Mouse (Mus musculus) kidney, embryonic 14.5 days (tissue): Measurements from ENCODE around the gene Btbd10. TPM values are rescaled to one million over a fixed set of nuclear protein-coding genes. Genes with fewer than 3 reads are reported as not detected.

ENCODE experiments used
- ATAC-seq: fragments of 200-750 bp; cut with Nextera tagmentation; 2 replicates; pipeline ENCODE4 v1.8.0; 2017; ENCODE audit warnings: moderate number of reproducible peaks, mild to moderate bottlenecking, moderate TSS enrichment, moderate library complexity; ENCODE audit not compliant: low FRiP score, low TSS enrichment
- H3K27ac ChIP-seq: fragments of 300-500 bp; sonication (generic); 2 replicates; pipeline ENCODE4 v1.5.1; 2014; ENCODE audit warnings: low read depth, mild to moderate bottlenecking, low read length, moderate library complexity, mixed read lengths
- H3K27me3 ChIP-seq: fragments of 300-500 bp; sonication (generic); 2 replicates; pipeline ENCODE4 v1.6.1; 2014; ENCODE audit warnings: mild to moderate bottlenecking, low read length; ENCODE audit not compliant: control insufficient read depth, insufficient read depth
- H3K36me3 ChIP-seq: fragments of 300-500 bp; sonication (generic); 2 replicates; pipeline ENCODE4 v1.6.1; 2014; ENCODE audit warnings: low read length, mixed read lengths; ENCODE audit not compliant: control insufficient read depth, insufficient read depth
- H3K4me1 ChIP-seq: fragments of 300-500 bp; sonication (generic); 2 replicates; pipeline ENCODE4 v1.6.1; 2014; ENCODE audit warnings: low read length, mixed read lengths; ENCODE audit not compliant: control insufficient read depth, insufficient read depth
- H3K4me2 ChIP-seq: fragments of 300-500 bp; sonication (generic); replicated peaks from 2 replicates; pipeline ENCODE4 v1.6.1; 2014; ENCODE audit warnings: low read depth, mild to moderate bottlenecking, low read length
- H3K4me3 ChIP-seq: fragments of 300-500 bp; sonication (generic); 2 replicates; pipeline ENCODE4 v1.5.1; 2014; ENCODE audit warnings: mild to moderate bottlenecking, low read length
- H3K9ac ChIP-seq: fragments of 300-500 bp; sonication (generic); 2 replicates; pipeline ENCODE4 v1.6.1; 2014; ENCODE audit warnings: low read depth, mild to moderate bottlenecking, low read length, moderate library complexity
- H3K9me3 ChIP-seq: fragments of 300-500 bp; sonication (generic); 2 replicates; pipeline ENCODE4 v1.6.1; 2016; ENCODE audit warnings: low read length; ENCODE audit not compliant: control insufficient read depth
- whole genome bisulfite sequencing: fragments of 180-500 bp; shearing (Covaris S2); extraction: QIAGEN DNeasy Blood & Tissue Kit; methylation state at CpG from one replicate; pipeline ENCODE4 v1.1.7; 2014; 5-methylcytosine and 5-hydroxymethylcytosine counted together
- polyA plus RNA-seq: library from polyadenylated mRNA; unstranded; fragments of >200 nt; fragmentation: Nextera tagmentation; extraction: Ambion mirVana; gene quantifications from 2 replicates; pipeline ENCODE4 v1.2.1, GENCODE M21; 2014

Btbd10 gene
- polyA plus RNA-seq, 1 experiment from 2014 or later = 24.4 TPM

DNA sequence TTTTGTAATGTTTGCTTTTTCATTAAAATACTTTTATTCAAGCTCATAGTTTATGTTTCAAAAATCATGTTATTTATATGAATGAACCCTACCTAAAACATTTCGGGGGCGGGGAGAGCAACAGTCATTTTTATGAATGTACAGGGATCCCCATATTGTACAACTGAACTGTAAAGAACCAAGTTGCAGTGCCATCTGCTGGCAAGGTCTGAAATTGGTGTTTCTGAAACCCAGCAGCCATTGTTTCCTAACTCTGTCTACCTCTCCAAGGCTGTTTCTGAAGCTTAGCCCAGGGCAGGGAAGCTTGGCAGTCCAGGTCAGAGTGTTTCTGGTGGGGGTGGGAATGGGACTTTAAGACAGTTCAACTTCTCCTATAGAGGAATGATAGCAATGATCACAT is 57.4 kb downstream of the Btbd10 start:
- H3K4me1 ChIP-seq = no peaks in the 10 kb centered on the region
- no peaks in the 10 kb centered on the region for H3K27me3 ChIP-seq
- H3K27ac ChIP-seq = no peak overlapping the region
- no peak for ATAC-seq
- H3K9ac ChIP-seq = no peak overlapping the region
- no peak overlapping the region for H3K4me3 ChIP-seq
- whole genome bisulfite sequencing = 26% methylated on average over 2 of the region's 2 CpGs
- H3K4me2 ChIP-seq = no peak overlapping the region
- no peaks in the 10 kb centered on the region for H3K9me3 ChIP-seq
- peaks cover 7% of the 10 kb centered on the region; the same call in 1 of the 2 replicates for H3K36me3 ChIP-seq

GRCm38 (mm10) chr7:113310136-113310535 is 59.1 kb downstream of the Btbd10 start:
- ATAC-seq = no peak
- Histone ChIP-seq H3K27ac (no peak overlapping the region), H3K4me2 (no peak overlapping the region), H3K4me1 (no peaks in the 10 kb centered on the region), H3K9ac (no peak overlapping the region), H3K4me3 (no peak overlapping the region), H3K27me3 (no peaks in the 10 kb centered on the region), H3K36me3 (peaks cover 3% of the 10 kb centered on the region; the same call in 1 of the 2 replicates), H3K9me3 (no peaks in the 10 kb centered on the region)
- 82% methylated on average over 3 of the region's 3 CpGs for WGBS

DNA sequence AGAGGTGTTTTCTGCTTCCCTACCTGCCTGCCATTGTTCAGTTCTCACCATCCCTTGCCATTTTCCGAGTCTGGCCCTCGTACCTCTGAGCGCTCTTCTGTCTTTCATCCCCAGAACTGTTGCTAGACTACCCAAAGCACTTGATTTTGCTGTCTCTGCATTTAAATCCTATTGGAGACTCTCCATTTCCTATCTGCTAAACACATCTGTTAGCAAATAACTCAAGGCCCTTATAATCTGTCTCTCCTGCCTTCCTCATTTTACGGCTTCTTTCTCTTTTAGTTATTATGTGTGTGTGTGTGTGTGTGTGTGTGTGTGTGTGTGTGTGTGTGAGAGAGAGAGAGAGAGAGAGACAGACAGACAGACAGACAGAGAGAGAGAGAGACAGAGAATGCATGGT is 71.4 kb downstream of the Btbd10 start:
- no peak overlapping the region for H3K27ac ChIP-seq
- no peak overlapping the region for H3K9ac ChIP-seq
- H3K4me3 ChIP-seq = no peak overlapping the region
- H3K36me3 ChIP-seq = no peaks in the 10 kb centered on the region
- no peak for ATAC-seq
- no peaks in the 10 kb centered on the region for H3K27me3 ChIP-seq
- no peaks in the 10 kb centered on the region for H3K9me3 ChIP-seq
- 92% methylated on average over 4 of the region's 4 CpGs for WGBS
- H3K4me2 ChIP-seq = no peak overlapping the region
- peaks cover 5% of the 10 kb centered on the region; the same call in 1 of the 2 replicates for H3K4me1 ChIP-seq

GRCm38 (mm10) chr7:113295077-113295890 is 73.9 kb downstream of the Btbd10 start:
- Histone ChIP-seq H3K27me3 (no peaks in the 10 kb centered on the region), H3K27ac (no peak overlapping the region), H3K4me3 (no peak overlapping the region), H3K4me2 (peak overlapping the region; percentile 15), H3K36me3 (no peaks in the 10 kb centered on the region), H3K4me1 (peaks cover 5% of the 10 kb centered on the region; the same call in 1 of the 2 replicates), H3K9me3 (no peaks in the 10 kb centered on the region), H3K9ac (no peak overlapping the region)
- WGBS = 27% methylated on average over 17 of the region's 17 CpGs
- ATAC-seq = peak; percentile 43; the same call in 1 of the 2 replicates

DNA sequence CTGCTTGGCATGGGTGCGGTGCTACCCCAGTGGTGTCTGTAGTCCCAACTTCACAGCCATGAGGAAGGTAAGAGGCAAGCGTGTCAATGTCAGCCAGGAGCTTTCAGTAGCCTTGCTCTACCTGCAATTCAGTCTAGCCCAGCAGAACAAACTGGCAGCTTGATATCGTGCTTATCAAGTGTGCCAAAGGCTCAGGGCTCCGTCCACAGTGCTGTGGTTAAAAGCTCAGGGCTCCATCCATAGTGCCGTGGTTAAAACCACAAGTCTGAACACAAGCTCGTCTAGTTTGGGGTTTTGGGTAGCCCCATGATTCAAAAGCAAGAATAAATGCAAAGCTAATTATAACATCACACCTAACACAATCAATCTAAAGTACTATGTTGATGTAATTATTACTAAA is 74.6 kb downstream of the Btbd10 start:
- Histone ChIP-seq H3K9me3 (no peaks in the 10 kb centered on the region), H3K4me2 (no peak overlapping the region), H3K9ac (no peak overlapping the region), H3K36me3 (no peaks in the 10 kb centered on the region), H3K4me3 (no peak overlapping the region), H3K4me1 (peaks cover 5% of the 10 kb centered on the region; the same call in 1 of the 2 replicates), H3K27me3 (no peaks in the 10 kb centered on the region), H3K27ac (no peak overlapping the region)
- no peak for ATAC-seq
- WGBS = 93% methylated on average over 6 of the region's 6 CpGs

DNA sequence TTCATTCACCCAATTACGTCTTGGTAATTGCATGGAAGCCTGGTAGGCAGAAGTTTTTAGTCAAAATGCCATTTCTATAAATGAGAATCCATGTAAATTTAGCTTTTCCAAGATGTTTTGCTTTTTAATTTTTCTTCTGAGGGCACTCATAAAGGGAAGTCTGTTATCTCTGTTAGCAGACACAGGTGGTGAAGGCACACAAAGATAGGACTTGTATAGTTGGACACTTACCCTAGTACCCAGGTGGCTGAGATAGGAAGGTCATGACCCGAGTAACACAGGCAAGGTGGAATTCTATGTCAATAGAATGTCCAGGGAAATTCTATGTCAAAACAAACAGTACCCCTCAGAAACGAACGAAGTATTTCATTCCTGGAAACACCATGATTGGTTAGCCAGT is 77.0 kb downstream of the Btbd10 start:
- Histone ChIP-seq H3K36me3 (peaks cover 6% of the 10 kb centered on the region), H3K4me3 (no peak overlapping the region), H3K9ac (no peak overlapping the region), H3K4me2 (no peak overlapping the region), H3K27me3 (no peaks in the 10 kb centered on the region), H3K4me1 (peaks cover 5% of the 10 kb centered on the region; the same call in 1 of the 2 replicates), H3K27ac (no peak overlapping the region), H3K9me3 (no peaks in the 10 kb centered on the region)
- no peak for ATAC-seq
- 78% methylated on average over 4 of the region's 4 CpGs for WGBS

DNA sequence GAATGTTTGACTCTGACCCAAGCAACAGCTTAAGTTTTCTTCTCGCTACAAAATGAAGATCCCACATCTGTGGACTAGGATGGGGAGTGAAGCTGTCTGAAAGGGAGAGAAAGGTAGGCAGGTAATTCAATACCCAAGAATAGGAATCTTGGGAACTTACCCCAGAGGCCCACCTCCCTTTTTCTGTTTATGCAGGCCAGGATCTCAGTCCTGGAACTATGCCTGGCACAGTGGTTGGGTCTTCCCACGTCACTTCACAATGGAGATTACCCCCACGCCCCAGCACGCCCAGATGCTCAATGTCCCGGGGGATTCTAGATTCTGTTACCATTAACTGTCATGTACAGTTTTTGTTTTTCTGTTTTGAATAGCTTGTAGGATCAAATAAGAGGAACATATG is 77.5 kb downstream of the Btbd10 start:
- Histone ChIP-seq H3K4me1 (peaks cover 5% of the 10 kb centered on the region; the same call in 1 of the 2 replicates), H3K27me3 (no peaks in the 10 kb centered on the region), H3K9me3 (no peaks in the 10 kb centered on the region), H3K4me3 (no peak overlapping the region), H3K4me2 (no peak overlapping the region), H3K9ac (no peak overlapping the region), H3K36me3 (peaks cover 6% of the 10 kb centered on the region), H3K27ac (no peak overlapping the region)
- WGBS = 73% methylated on average over 5 of the region's 5 CpGs
- ATAC-seq = no peak

- H3K9me3 ChIP-seq = no peaks in the 10 kb centered on the region
- H3K27ac ChIP-seq = no peak overlapping the region
- H3K27me3 ChIP-seq = no peaks in the 10 kb centered on the region
- ATAC-seq = no peak
- WGBS = 83% methylated on average over 1 of the region's 1 CpGs
- H3K9ac ChIP-seq = no peak overlapping the region
- H3K36me3 ChIP-seq = peaks cover 6% of the 10 kb centered on the region
- H3K4me1 ChIP-seq = no peaks in the 10 kb centered on the region
- no peak overlapping the region for H3K4me2 ChIP-seq
- H3K4me3 ChIP-seq = no peak overlapping the region
Measured at GRCm38 (mm10) chr7:113289211-113289610, 80.0 kb downstream of the Btbd10 start.

DNA sequence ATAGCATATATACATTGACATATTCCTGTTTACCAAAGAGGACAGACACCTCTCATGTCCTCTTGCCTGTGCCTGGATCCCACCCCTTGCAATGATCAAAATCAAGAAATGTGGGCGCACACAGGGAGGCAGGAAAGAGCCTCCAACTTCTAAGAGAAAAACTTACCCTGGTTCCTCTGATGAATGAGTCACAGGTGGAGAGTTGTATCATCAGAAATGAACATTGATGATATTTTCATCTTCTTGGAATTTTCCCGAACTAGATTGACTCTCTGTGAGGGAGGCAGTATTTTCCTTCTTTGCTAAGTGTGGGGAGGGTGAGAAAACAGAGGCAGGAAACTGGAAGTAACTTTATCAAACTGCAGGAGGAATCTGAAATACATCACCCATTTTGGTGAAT is 83.8 kb downstream of the Btbd10 start:
- peaks cover 6% of the 10 kb centered on the region for H3K36me3 ChIP-seq
- H3K4me3 ChIP-seq = no peak overlapping the region
- no peak for ATAC-seq
- no peak overlapping the region for H3K27ac ChIP-seq
- H3K9me3 ChIP-seq = no peaks in the 10 kb centered on the region
- no peak overlapping the region for H3K9ac ChIP-seq
- no peak overlapping the region for H3K4me2 ChIP-seq
- 86% methylated on average over 2 of the region's 2 CpGs for WGBS
- H3K4me1 ChIP-seq = no peaks in the 10 kb centered on the region
- H3K27me3 ChIP-seq = no peaks in the 10 kb centered on the region
